Mouse (Mus musculus) lung, embryonic 16.5 days (tissue): ENCODE measurements at regions not wholly inside any gene's neighbourhood (a gene's known extent, or its start where the extent isn't known, plus 50 kb on each side); places are given as distances from the start of the nearest gene placed in this dataset.

ENCODE experiments used
- ATAC-seq: fragments of 200-750 bp; cut with Nextera tagmentation; 2 replicates; pipeline ENCODE4 v1.8.0; 2017; ENCODE audit warnings: low read depth, mild to moderate bottlenecking, moderate library complexity
- H3K27ac ChIP-seq: fragments of 300-500 bp; sonication (generic); 2 replicates; pipeline ENCODE4 v1.5.1; 2014; ENCODE audit warnings: mild to moderate bottlenecking, control low read depth, low read length
- H3K27me3 ChIP-seq: fragments of 300-500 bp; sonication (generic); 2 replicates; pipeline ENCODE4 v1.6.1; 2014; ENCODE audit warnings: low read depth, low read length, mixed read lengths; ENCODE audit not compliant: control insufficient read depth, insufficient read depth
- H3K36me3 ChIP-seq: fragments of 300-500 bp; sonication (generic); 2 replicates; pipeline ENCODE4 v1.6.1; 2014; ENCODE audit warnings: low read length; ENCODE audit not compliant: control insufficient read depth, insufficient read depth
- H3K4me1 ChIP-seq: fragments of 300-500 bp; sonication (generic); replicated peaks from 2 replicates; pipeline ENCODE4 v1.6.1; 2014; ENCODE audit warnings: low read length, mixed read lengths; ENCODE audit not compliant: control insufficient read depth, insufficient read depth
- H3K4me2 ChIP-seq: fragments of 300-500 bp; sonication (generic); 2 replicates; pipeline ENCODE4 v1.6.1; 2014; ENCODE audit warnings: low read depth, low read length, control low read depth
- H3K4me3 ChIP-seq: fragments of 300-500 bp; sonication (generic); 2 replicates; pipeline ENCODE4 v1.5.1; 2014; ENCODE audit warnings: mild to moderate bottlenecking, low read length, control low read depth
- H3K9ac ChIP-seq: fragments of 300-500 bp; sonication (generic); 2 replicates; pipeline ENCODE4 v1.6.1; 2014; ENCODE audit warnings: low read length, control low read depth
- H3K9me3 ChIP-seq: fragments of 300-500 bp; sonication (generic); 2 replicates; pipeline ENCODE4 v1.6.1; 2016; ENCODE audit warnings: low read length; ENCODE audit not compliant: control insufficient read depth
- WGBS: fragments of 180-500 bp; shearing (Covaris S2); extraction: QIAGEN DNeasy Blood & Tissue Kit; methylation state at CpG from one replicate; pipeline ENCODE4 v1.1.7; 2014; 5-methylcytosine and 5-hydroxymethylcytosine counted together

DNA sequence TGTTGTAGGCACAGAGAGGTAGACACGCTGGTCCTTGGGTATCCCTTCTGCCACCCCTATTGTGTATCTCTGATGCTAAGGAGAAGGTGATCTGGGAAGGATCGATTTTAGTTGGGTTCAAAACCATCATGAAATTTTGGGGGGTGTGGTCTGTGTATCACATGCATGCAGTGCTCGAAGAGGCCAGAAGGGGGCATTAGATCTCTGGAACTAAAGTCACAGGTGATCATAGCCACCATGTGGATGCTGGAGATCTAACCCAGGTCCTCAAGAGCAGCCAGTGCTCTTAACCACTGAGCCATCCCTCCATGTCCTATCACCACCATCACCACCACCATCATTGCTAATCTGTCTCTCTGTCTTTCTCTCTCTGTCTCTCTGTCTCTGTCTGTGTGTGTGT lies 100.4 kb upstream of the Eya4 start:
- no peak for ATAC-seq
- no peaks in the 10 kb centered on the region for H3K36me3 ChIP-seq
- H3K27me3 ChIP-seq: no peaks in the 10 kb centered on the region
- no peaks in the 10 kb centered on the region; the same call in 1 of the 2 replicates for H3K4me1 ChIP-seq
- H3K9ac ChIP-seq: no peak overlapping the region
- no peak overlapping the region for H3K4me3 ChIP-seq
- WGBS: 84% methylated on average over 3 of the region's 3 CpGs
- H3K9me3 ChIP-seq: no peaks in the 10 kb centered on the region
- no peak overlapping the region for H3K27ac ChIP-seq
- H3K4me2 ChIP-seq: no peak overlapping the region

DNA sequence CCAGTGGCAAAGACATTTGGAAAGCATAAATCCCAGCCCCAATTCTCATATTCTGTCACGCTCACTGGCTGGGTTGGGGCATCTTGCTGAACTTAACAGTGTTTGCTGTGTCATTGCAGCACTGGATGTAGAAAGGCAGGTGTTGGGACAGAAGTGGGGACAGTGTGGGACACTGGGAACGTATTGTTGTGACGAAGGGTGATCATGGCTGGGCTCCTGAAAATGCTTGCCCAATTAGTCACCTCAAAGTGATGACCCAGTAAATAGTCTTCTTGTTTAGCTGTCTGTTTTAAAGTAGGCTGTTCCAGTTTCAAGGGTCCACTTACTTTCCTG lies 100.0 kb upstream of the Eya4 start:
- H3K4me1 ChIP-seq: no peaks in the 10 kb centered on the region; the same call in 1 of the 2 replicates
- no peaks in the 10 kb centered on the region for H3K36me3 ChIP-seq
- peak overlapping the region; percentile 30 for H3K4me2 ChIP-seq
- WGBS: 53% methylated on average over 3 of the region's 3 CpGs
- H3K9ac ChIP-seq: no peak overlapping the region
- no peak overlapping the region for H3K4me3 ChIP-seq
- no peak overlapping the region for H3K27ac ChIP-seq
- ATAC-seq: no peak
- no peaks in the 10 kb centered on the region for H3K27me3 ChIP-seq
- no peaks in the 10 kb centered on the region for H3K9me3 ChIP-seq

DNA sequence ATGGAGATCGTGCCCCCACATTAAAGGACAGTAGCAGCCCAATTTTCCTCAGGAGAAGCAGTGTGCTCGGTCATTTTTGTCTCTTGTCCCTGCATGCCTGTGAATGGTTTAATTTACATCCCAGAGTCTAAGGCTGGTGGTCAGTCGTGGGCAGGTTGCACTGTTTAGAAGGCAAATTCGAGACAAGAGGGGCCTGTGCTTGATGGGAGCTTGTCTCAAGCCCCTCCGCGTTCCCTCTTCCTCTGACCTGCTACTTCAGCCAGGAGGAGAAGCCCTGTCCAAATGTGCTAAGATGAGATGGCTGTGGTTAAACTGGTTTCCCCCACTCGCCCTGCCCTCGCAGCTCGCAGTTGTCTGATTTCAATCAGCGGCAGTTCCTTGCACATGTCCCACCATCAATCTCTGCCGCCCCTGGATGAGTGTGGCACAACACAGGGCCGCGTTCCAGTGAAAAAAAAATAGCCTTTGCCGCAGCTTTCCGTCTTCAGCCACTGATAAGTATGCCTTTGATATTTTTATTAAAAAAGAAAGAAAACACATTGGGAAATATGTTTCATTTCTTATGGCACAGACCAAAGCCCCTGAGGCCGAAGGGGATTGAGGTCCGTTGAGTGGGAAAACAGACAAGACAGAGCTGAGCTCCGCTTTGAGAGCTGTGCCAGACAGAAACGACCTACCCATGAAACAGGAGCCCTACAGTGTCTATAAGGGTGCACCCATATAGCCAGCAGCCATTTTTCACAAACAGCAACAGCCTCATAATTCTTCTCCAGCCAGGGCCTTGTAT lies 99.5 kb upstream of the Eya4 start:
- no peak overlapping the region for H3K9ac ChIP-seq
- H3K9me3 ChIP-seq: no peaks in the 10 kb centered on the region
- no peak overlapping the region for H3K27ac ChIP-seq
- no peaks in the 10 kb centered on the region; the same call in 1 of the 2 replicates for H3K4me1 ChIP-seq
- ATAC-seq: peak; percentile 61
- peak overlapping the region; percentile 30 for H3K4me2 ChIP-seq
- H3K36me3 ChIP-seq: no peaks in the 10 kb centered on the region
- H3K4me3 ChIP-seq: no peak overlapping the region
- WGBS: 22% methylated on average over 19 of the region's 19 CpGs
- H3K27me3 ChIP-seq: no peaks in the 10 kb centered on the region

DNA sequence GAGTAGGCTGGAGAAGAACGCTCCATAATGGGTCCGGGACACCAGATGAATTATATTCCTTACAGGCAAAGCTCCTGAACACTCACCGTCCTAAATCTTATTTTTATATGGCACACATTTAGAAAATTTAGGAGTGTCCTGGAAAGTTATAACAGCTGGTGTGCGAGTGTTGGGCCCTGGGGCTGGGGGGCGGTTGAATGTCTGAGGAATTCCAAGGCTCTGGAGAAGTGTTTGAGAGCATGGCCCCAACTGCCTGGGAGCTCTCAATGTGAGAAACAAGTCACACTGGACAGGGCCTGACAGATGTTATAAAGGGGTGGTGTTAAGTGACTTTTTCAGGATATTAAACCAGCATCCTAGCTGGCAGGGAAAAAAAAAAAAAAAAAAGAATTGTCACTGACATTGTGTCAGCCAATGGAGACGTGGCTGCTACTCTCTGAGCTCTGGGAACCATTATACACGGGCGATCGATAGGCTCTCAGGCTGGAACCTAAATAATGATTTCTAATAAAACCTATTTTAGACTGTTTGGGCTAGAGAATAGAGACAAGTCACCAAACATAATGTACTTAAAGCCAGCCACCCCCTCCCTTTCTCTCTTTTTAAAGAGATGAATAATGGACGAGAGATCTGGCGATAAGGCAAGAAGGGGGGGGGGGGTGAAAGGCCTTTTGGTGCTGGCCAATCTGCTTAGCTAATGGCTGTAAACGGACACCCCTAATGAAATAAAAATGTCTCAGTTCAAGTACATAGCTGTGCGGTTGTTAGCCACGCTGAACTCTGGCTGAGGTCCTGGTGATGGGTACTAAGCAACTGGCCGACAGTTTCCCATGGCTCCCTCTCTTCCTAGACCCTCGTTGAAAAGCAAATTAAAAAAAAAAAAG lies 98.6 kb upstream of the Eya4 start:
- no peak overlapping the region for H3K27ac ChIP-seq

DNA sequence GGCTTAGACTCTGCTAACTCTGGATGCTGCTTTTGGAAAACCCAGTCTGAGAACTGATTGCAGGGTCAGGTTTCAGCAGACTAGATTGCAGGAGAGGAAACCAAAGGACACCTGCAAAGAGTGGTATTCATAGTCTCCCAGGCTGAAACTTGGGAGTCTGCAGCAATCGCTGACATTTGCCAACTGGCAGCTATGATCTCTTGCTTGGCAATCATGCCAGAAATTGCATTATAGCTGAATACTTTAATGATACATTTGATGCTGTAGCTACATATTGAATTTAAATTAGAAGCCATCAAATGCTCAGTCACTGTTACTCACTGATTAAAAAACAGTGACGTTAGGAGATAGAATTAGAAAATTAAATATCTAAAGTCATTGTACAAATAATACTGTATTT lies 79.8 kb upstream of the Eya4 start:
- Histone ChIP-seq H3K9ac (no peak overlapping the region), H3K9me3 (no peaks in the 10 kb centered on the region), H3K4me2 (no peak overlapping the region), H3K4me1 (no peaks in the 10 kb centered on the region), H3K27me3 (no peaks in the 10 kb centered on the region), H3K4me3 (no peak overlapping the region), H3K36me3 (no peaks in the 10 kb centered on the region), H3K27ac (no peak overlapping the region)
- 64% methylated on average over 2 of the region's 2 CpGs for WGBS
- ATAC-seq: no peak

More for the DNA sequence above, 98.6 kb upstream of the Eya4 start:
- no peak overlapping the region for H3K4me3 ChIP-seq
- H3K4me1 ChIP-seq: no peaks in the 10 kb centered on the region; the same call in 1 of the 2 replicates
- H3K9me3 ChIP-seq: no peaks in the 10 kb centered on the region
- no peaks in the 10 kb centered on the region for H3K27me3 ChIP-seq
- H3K4me2 ChIP-seq: peak overlapping the region; percentile 30; the same call in 1 of the 2 replicates
- H3K36me3 ChIP-seq: no peaks in the 10 kb centered on the region
- peak; percentile 34; the same call in 1 of the 2 replicates for ATAC-seq
- H3K9ac ChIP-seq: no peak overlapping the region
- WGBS: 42% methylated on average over 15 of the region's 16 CpGs

DNA sequence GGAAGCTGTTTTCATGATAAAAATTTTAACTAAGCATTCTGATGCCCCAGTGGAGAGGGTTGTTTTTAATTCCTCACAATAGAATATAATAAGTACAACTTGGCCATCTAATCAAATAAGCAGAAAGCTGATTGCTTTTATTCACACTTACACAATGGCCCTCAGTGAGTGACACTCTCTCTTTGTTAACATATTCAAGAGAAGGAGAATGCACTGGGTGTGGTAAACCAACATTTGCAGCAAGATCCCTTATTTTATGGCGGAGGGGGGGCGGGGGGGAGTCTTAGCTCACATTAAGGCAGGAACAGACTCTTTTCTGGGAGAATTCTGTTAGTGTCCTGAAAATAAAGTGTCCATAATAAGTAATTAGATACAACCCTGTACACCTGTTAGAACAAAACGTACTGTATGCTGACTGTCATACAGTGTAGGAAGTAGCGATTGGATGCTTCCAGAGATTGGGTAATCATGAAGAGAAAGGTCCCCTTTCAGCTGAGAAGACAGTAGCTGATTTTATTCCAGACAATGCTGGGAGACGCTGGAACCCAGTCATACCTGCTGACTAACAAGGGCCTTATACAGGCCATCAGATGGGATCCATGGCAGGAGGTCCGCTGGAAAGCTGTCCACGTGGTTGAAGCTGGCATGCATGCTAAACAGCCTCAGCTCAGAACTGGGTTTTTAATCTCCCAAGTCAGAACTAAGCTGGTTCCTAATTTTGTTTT lies 63.4 kb upstream of the Eya4 start:
- 76% methylated on average over 7 of the region's 7 CpGs for WGBS
- H3K9me3 ChIP-seq: no peaks in the 10 kb centered on the region
- H3K4me3 ChIP-seq: no peak overlapping the region
- H3K27ac ChIP-seq: no peak overlapping the region
- H3K4me2 ChIP-seq: no peak overlapping the region
- ATAC-seq: 0 out of 2 replicates have a peak, but pooled peaks have one; percentile 2
- no peaks in the 10 kb centered on the region for H3K27me3 ChIP-seq
- H3K9ac ChIP-seq: no peak overlapping the region
- no peaks in the 10 kb centered on the region for H3K4me1 ChIP-seq
- no peaks in the 10 kb centered on the region for H3K36me3 ChIP-seq

DNA sequence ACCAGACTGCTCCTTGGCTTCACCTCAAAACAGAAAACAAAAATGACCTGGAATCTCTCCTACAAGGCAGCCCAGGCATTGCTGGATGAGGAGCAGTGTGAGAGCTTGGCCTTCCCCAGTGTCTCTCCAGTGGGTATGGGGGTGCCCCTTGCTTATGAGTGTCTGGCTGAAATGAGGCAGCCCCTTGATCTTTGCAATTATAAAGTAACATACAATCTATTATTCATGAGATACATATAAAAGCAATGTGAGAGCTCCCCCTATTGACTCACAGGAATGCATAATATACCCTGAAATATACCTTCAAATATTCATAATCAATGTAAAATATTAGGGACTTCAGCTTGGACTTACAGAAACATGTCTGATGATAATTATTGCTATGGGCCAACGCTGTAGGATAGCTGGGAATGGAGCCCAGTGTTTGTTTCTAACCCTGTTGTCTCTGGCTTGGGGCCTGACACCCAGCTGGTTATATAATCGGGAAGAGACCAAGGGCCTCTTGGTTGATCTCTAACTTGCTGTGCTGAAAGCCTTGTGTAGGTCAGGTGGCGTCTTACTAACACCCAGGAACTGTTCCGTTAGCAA lies 52.9 kb upstream of the Eya4 start:
- H3K27me3 ChIP-seq: no peaks in the 10 kb centered on the region

More for the DNA sequence above, 52.9 kb upstream of the Eya4 start:
- WGBS: 51% methylated on average over 4 of the region's 4 CpGs
- ATAC-seq: peak; percentile 52; the same call in 1 of the 2 replicates
- Histone ChIP-seq H3K4me1 (no peaks in the 10 kb centered on the region), H3K4me3 (no peak overlapping the region), H3K4me2 (no peak overlapping the region), H3K9me3 (0 out of 2 replicates have a peak, but pooled peaks cover 2% of the 10 kb centered on the region), H3K9ac (no peak overlapping the region), H3K27ac (no peak overlapping the region), H3K36me3 (no peaks in the 10 kb centered on the region)
